Mouse (Mus musculus) yolk sac, embryonic 10.5 days (tissue): ENCODE results near the gene Srcin1.

Source experiments
- DNase-seq: peaks from one replicate; pipeline ENCODE4 v3.0.0-alpha.2; 2017; ENCODE audit warnings: low spot score

The Srcin1 gene

GRCm38 (mm10) chr11:97552151-97552550, 23.8 kb downstream of the Srcin1 start:
- no peak for DNase-seq

GRCm38 (mm10) chr11:97548757-97549156, 27.2 kb downstream of the Srcin1 start:
- DNase-seq: no peak

- DNase-seq: no peak
These were observed 27.9 kb downstream of the Srcin1 start for GRCm38 (mm10) chr11:97547957-97548706.

- DNase-seq: peak; percentile 86
These were observed 29.1 kb downstream of the Srcin1 start for GRCm38 (mm10) chr11:97546804-97547411.

GRCm38 (mm10) chr11:97545808-97546560, 30.0 kb downstream of the Srcin1 start:
- no peak for DNase-seq

- DNase-seq: no peak
These were observed 32.1 kb downstream of the Srcin1 start for GRCm38 (mm10) chr11:97543883-97544282.

GRCm38 (mm10) chr11:97543181-97543733, 32.7 kb downstream of the Srcin1 start:
- no peak for DNase-seq

- DNase-seq: peak; percentile 77
These were observed 33.5 kb downstream of the Srcin1 start for GRCm38 (mm10) chr11:97542171-97543150.

GRCm38 (mm10) chr11:97540604-97541003, 35.4 kb downstream of the Srcin1 start:
- DNase-seq: no peak

GRCm38 (mm10) chr11:97540136-97540535, 35.9 kb downstream of the Srcin1 start:
- DNase-seq: no peak

- no peak for DNase-seq
These were observed 36.4 kb downstream of the Srcin1 start for GRCm38 (mm10) chr11:97539622-97540021.

- no peak for DNase-seq
These were observed 38.4 kb downstream of the Srcin1 start for GRCm38 (mm10) chr11:97537580-97538089.

- peak; percentile 40 for DNase-seq
These were observed 39.0 kb downstream of the Srcin1 start for GRCm38 (mm10) chr11:97536835-97537579.

- no peak for DNase-seq
These were observed 39.8 kb downstream of the Srcin1 start for GRCm38 (mm10) chr11:97536083-97536747.

- DNase-seq: no peak
These were observed 40.3 kb downstream of the Srcin1 start for GRCm38 (mm10) chr11:97535660-97536059.

GRCm38 (mm10) chr11:97535308-97535630, 40.7 kb downstream of the Srcin1 start:
- DNase-seq: no peak

GRCm38 (mm10) chr11:97534442-97535307, 41.3 kb downstream of the Srcin1 start:
- no peak for DNase-seq

GRCm38 (mm10) chr11:97533653-97534052, 42.3 kb downstream of the Srcin1 start:
- no peak for DNase-seq
